Mouse (Mus musculus) ovary, postnatal 10 days (tissue): ENCODE measurements at regions not wholly inside any gene's neighbourhood (a gene's known extent, or its start where the extent isn't known, plus 50 kb on each side); places are given as distances from the start of the nearest gene placed in this dataset.

ENCODE experiments used
- DNase-seq: peaks from one replicate; pipeline ENCODE4 v3.0.0; 2022; ENCODE audit warnings: low spot score

DNA sequence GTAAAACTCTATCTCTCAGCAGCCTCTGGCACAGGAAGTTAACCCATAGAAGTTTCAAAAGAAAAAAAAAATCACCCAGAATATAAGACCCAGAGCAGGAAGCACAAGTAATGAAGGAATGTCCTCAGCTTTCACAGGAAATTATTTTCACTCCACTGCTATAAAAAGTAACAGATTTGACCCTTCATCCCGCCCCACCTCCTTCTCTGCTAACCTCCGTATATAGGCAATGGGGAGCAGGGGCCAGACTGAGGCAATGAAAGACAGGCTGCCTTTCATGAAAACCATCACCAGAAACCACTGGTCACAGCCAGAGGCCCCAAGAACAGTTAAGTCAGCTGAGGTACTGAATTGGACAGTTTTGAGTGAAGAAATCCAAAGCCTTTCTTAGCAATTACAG, 654.9 kb downstream of the Gsdmc2 start:
- DNase-seq, result no peak

DNA sequence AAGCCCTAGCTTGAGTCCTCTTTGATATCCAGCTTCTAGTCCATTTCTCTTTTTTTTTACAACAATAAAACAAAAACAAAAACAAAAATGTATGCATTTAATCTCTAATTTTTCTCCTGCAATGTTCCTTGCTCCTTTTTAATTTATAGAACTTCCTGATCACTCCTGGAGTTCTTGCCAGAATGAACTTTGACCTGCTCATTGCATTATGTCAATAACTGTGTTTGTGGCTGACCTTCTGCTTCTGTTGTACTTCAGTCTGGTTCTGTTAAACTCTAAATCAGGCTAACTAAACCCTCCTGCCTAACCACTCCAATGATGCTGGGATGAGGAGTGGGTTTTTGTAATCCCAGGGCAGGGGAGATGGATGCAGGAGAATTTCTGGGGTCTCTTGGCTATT, 674.0 kb downstream of the Gsdmc2 start:
- DNase-seq, result no peak

DNA sequence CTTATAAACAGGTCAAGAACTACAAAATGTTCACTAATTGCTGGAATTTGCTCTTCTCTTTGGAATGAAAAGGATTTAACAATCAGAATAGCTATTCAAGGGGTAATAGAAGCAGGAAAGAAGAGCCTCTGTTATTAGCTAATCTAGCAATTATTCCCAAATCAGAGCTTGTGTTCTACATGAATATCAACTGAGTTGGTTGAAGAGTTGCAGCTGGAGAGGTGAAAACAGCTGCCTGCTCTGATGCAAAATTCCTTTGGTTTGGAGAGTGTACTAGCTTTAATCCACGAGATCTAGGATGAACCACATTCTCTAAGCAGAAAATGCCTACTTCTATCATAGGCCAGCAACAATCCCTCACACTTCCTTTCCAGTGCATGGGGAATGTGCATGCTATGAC, 674.8 kb downstream of the Gsdmc2 start:
- no peak for DNase-seq

DNA sequence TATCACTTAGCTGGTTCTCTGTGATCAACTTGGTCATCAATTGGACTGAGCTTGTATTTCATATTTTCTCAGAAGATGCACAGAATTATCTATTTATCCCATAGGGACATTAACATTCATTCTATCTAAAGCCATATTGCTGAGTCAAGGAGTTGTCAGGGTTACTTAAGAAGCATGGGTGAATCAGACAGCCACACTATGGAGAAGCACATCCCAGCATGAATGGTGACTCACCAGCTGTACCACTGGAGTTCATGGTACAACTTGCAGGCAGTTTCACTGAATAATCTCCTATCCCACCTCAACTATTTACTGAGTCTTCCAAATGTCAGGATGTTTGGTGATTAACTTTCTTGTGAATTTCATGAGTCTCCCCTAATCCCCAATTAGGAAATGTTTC, 678.6 kb downstream of the Gsdmc2 start:
- DNase-seq, result no peak

DNA sequence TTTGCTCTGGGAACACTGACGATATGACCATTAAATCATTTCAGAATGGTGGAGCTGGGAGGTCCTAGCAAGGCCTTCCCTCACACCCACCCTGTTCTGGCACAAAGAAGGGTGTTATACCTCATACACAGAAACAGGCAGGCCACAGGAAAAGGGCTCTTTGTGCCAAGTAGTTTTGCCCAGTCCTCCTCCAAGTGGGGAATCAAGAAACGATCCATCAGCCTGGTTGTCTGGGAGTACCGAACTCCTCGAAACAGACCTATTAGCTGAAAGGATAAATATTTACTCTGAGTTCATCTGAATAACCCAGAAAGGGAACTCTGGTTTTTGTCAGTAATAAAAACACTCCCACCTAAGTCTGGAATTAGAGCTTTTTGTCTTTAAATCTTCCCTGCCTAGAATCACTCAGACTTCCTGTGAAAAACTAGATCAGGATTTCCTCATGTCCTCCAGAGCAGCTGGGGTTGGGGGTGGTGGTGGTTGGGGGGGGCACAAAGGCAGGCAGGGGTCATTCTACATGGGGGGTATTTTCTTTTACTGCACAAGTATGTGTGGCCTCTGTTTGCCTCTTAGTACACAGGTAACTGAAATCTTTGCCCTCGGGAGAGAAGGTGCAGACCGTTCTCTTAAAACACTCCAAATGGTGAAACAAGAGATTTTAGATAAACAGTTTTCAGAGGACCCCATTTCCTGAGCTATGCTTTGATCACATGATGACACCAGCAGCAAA, 681.3 kb downstream of the Gsdmc2 start:
- no peak for DNase-seq

DNA sequence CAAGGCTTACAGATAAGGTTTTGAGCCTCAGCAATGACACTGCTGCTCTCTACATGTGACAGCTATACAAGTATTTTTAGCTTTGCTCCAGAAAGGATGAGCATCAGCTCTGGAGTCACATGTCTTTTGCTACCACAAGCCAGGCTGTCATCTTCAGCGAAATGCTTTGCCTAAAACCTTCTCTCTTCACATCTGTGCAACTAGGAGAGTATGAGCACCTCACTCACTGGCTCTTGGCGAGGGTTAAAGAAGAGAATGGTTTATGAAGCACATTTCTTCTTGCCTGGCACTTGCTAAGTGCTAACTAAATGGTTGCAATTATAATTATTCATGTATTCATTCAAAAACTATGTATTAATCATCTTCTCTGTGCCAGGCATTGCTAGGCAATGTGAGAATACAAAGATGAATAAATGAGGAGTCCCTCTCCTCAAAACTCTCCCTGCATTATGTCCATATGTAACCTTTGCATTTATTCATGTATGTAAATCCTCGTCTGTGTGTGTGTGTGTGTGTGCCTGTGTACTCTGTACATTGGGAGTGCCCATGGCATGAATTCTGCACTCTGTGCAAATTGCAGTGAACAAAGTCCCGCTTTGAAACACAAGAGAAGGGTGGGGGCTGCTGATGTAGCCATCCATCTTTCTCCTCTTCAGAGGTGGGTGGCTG, 682.0 kb downstream of the Gsdmc2 start:
- no peak for DNase-seq

DNA sequence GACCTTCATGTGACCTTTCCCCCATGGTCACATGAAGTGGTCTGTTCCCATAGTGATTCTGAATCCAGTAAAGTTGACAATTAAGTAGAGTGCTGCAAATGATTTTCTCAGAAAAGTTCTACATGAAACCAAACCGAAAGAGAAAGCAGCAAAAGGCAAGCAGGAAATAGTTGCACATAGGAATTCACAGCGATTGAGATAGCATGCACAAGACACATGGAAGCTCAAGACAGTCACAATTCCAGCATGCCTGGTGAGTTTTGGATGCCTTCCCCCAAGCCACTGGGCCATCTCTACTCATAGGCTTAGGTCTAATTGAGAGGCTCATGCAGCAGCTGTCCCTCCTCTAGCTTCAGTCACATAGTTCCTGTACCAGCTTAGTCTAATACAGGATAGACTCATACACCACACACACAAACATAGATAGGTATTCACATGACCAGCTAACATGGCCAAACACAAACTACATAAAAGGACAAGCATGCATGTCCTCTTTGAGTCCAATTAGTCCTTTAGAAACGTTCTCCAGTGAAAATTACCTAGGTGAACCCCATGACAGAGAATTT, 721.8 kb downstream of the Gsdmc2 start:
- DNase-seq, result no peak

DNA sequence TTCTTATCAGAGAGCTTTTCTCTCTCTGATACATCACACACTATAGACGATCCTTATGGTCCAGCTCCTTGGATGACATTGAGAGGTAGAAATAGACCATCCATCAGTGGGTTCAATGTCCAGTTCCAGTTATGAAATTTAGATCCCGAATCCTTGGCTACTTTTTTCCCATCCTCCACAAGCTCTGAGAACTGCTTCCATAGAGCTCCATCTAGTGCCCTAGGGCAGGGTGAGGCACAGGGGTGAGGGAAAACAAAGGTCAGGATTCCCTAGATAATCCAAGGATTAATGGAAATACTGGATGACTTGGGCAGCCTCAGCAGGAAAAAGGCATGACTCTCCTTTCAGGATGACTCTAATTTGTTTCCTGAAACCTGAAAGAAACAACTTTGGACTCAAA, 732.1 kb downstream of the Gsdmc2 start:
- DNase-seq, result no peak

DNA sequence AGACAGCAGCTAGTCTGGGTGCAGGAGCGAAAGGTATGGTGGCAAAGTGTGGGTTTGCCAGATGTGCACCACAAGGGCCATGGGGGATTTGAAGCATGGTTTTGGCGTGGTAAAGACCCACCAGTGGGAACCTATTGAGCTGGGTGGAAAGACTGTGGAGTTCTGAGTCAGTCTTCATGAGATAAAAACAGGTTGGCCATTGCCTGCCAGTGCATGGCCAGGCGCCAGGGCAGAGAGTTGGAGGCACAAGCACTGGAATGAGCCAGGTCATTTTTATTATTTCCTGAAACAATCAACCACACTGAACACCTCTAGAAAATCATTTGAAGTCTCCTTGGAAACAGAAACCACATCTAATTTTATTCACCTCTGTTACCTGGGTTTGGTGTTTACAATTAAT, 744.9 kb downstream of the Gsdmc2 start:
- DNase-seq, result no peak

DNA sequence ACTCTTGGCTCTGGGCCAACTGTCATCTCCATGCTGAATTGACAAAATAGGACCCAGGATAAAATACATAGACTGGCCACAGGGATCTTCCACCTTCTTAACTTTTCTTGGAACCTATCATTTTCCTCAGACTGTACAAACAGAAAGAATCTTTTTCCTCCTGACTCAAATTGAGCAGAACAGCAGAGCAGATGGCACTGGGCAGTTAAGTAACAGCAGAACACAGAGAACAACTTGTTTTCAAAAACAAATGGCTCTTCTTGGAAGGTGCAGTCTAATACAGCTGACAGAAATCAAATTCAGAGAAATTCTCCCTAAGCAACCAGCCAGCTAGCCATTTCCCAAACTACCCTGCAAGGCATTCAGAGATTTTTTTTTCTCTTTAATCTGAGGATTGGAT, 763.0 kb downstream of the Gsdmc2 start:
- no peak for DNase-seq

DNA sequence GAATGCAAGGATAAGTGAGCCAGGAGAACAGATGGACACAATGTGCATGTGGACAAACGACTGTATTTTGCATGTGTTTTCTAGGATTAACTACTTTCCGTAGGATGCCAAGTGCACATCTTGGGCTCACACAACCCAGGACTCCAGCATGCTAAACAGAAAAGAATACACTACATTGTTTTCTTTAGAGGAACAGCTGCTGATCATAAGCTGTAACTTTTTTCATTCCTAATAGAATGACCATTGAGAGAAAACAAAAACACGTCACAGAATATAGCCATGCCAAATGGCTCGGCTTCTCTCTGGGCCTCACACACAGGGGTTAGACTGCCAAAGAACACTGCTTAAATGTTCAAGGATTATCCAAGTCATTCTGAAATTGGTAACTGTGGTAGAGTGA, 765.2 kb downstream of the Gsdmc2 start:
- DNase-seq, result no peak

DNA sequence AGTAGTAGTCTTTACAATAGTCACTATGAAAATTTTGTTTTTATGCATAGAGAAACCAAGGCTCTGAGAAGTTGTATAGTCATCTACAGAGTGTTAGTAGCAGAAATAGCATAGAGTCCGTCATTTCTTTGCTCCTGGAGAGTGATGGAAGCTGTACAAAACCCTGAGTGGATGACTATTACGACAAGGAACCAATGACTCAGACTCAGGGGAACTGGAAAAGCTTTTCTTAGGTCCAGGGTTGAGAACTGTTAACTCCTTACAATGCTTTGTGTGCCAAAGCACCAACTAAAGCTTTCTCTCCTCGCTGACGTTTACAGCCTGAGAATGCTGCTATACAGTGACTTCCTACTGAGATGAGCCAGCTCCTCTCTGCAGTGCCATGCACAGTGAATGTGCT, 773.1 kb downstream of the Gsdmc2 start:
- DNase-seq, result no peak

DNA sequence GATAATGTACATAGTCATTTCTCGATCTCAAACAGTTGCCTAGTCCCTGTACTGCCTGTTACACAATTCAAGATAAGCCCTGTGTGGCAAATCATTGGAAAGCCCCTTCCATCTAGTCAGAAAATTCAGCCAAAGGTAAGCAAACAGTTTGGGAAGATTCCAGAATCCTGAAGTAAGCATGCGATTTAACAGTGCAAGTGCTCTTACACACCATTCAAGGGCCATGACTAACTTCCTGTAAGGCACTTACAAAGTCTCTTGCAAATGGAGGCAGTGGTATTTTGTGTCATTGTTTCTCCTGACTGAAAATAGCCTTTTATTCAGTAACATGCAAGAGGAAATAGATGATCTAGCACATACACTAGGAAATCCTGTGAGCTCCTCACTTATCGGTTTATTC, 777.9 kb downstream of the Gsdmc2 start:
- DNase-seq, result no peak

DNA sequence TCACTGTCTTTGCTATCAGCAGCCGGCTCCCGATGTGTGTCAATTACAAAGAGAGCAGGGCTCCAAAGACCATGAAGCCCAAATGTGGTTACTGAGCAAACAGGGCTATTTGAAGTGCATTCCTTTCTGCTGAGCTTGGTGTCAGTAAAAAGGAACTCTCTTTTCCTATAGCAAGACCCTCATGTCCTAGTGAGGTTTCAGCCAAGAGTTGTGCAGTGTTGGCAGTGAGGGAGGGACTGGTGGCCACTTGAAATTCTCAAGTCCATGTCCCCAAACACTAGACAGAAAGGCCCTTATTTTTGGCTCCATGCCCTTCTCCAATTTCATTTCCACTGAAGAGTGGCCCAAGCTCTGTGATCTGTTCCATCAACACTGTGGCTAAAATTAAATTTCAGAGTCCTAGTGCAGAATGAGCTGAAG, 778.9 kb downstream of the Gsdmc2 start:
- DNase-seq, result no peak

DNA sequence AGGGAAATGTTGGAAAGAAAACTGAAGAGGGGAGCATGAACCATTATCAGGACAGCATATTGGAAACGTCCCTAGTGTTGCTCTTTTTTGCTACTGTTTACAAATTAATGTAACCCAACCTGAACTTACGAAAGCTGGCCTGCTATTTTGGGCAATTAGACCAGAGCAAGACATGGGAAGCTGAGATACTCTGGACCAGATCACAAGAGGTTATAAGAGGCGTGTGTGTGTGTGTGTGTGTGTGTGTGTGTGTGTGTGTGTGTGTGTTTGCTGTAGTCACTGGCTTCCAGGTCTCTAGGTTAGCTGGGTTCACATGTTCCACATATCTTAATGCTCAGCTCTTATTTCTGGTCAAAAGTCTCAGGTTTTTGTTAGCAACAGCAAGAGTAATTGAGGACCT, 783.1 kb downstream of the Gsdmc2 start:
- no peak for DNase-seq

DNA sequence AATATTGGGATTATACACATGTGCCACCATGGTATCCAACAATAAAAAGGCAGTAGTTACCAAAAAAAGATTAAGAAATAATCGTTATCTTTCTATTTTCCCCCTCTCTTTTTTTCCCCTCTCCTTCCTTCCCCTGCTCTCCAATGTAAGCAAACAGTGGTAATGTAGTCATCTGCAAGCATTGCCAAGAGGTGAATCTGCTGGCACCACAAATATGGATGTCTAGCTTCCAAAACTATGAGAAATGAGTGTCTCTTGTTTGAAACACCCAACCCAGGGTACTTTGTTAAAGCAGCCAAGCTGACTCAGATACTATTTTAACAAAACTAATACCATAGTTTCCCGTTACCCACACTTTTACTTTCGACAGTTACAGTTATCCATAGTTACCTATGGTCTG, 784.2 kb downstream of the Gsdmc2 start:
- DNase-seq, result no peak

DNA sequence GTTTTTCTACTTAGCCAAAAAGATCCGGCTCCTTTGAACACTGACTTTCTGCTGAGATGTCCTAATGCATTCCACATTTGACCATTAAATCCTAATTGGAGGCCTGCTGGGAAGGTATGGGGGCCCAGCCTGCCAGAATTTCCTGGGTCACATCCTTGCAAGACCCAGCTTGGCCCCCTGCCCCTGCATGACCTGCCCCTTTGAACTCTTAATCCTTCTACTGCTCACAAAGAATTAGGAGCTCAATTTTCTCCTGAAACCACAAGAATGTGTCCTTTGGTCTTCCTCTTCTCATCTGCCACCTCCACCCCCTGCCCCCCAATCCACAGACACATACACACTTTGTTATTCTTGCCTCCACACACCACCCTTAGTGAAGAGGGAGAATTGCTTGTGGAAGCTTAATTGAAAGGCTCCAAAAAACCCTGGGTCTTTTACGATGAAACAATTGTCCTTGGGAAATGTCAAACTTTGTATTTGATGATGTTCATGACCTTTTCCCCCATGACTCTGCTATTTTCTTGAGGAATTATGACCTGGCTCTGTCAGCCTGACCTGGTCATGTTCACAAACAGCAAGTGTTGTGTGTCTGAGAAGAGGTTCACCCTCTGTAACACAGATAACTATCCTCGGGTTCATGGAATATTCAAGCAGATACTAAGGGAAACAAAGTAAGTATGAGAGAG, 792.3 kb downstream of the Gsdmc2 start:
- no peak for DNase-seq

DNA sequence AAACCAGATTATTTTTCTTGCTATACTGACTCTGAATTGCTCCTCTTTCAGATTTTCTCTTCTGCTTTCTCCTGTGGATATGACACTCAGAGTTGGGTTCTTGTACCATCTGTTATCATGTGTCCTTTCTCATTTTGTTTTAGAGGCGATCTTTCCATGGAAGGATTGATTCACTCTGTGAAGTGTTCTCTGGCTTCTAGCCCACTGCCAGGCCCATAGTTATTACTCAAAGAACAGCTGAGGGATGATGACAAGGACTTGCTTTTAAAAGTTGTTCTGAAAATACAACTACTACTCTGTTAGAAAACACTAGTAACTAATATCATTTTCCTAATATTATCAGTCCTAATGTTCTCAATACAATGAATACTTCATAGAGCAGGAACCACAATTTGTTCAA, 794.9 kb downstream of the Gsdmc2 start:
- no peak for DNase-seq

DNA sequence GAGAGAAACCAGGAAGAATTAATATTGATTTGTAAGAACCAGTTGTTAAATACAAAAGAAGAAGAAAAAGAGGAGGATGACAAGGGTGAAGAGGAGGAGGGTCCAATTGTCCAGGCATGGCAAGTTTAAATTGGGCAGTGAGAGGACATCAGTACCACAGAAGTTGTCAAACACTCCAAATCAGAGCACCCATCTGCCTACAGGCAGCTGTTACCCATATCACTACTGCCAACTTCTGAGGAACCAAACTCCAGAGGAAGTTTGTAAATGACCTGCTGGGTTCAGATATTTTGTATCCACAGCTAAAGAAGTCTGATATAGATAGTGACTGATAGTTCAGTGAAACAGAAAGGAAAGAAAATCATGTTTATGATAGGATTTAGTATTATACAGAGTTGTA, 802.6 kb downstream of the Gsdmc2 start:
- DNase-seq, result no peak

DNA sequence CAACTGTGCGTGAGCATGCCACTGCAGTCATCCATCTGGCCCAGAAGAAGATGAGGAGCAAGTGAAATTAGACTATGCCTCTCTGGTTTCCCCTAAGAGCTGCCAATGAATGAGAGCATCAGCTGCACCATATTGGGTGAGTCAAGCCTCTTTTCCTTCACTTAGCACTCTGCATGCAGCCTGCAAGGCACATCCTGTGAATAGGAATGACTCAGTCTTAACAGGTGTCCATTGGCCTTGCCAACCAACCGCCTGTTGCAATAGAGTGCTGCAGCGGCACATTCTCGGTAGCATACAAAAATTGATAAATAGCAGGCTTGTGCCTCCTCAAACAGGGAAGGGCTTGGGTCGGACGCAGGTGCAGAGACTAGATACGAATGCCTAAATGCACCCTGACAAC, 808.7 kb downstream of the Gsdmc2 start:
- DNase-seq, result no peak

DNA sequence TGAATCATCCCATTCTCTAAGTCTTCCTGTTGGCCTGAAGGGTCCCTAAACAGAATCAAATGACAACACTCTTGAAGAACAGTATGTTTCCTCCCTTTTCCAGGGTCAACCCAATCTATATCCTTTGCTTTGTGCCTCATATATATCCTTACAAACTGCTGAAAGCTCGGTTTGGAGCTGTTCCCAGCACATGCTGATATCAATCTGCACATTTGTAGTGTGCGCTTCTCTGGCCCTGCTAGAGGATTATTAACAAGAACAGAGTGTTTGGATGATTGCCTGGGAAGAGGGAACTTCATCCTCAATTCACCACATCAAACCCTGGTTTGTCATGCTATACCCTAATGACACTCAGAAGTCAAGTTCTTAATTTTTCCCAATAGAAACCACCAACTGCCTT, 824.2 kb downstream of the Gsdmc2 start:
- DNase-seq, result no peak

DNA sequence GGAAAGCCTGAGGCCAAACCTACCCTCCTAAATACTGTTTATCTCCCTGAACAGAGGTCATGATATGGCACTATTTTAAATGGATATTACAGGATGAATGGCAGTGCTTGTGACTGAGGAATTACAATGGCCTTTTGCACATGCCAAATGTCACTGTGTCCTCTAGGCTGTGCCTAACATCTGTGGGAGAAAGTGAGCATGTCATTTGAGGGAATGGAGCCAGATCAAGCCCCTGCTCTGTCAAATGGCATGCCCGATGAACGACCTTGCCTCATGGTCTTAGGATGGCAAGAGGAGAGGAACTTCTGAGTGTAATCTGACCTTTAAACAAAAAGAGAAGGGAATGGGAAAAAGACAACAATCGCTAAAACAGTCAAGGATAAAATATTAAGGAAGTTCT, 827.0 kb downstream of the Gsdmc2 start:
- DNase-seq, result no peak
